Mouse (Mus musculus): Measurements from ENCODE around the gene Tshz3.

- TF ChIP-seq CTCF (IDR thresholded peaks at IDR 0.05; ENCODE audit: control insufficient read depth, insufficient read depth, insufficient read length): no peak
- no peak for TF ChIP-seq MAX (IDR thresholded peaks at IDR 0.05)
- no peak for TF ChIP-seq USF1 (IDR thresholded peaks at IDR 0.05; ENCODE audit: low read depth)
Observed at GRCm38 (mm10) chr7:36678510-36678909, 19.4 kb upstream of the Tshz3 start.

Data from C2C12 (cell line).